8 mouse cellular contexts compared by ENCODE assay signal in genomic region chr9:43698080-43698712, GRCm38 (mm10). TPM values are rescaled to one million over a fixed set of nuclear protein-coding genes. Genes with fewer than 3 reads are reported as not detected.
A peak's percentile ranks its signal among the peaks of the same experiment; 100 is the strongest.
DNase-seq lines count a peak whose midpoint lies in the region; ATAC-seq lines count a peak whose summit lies in the region.

No protein-coding gene starts in this region.

- WGBS in lung, embryonic 16.5 days: 11% methylated on average over 8 of the region's 8 CpGs

- H3K9me3 ChIP-seq in lung, embryonic 16.5 days (ENCODE audit: control insufficient read depth, low read length): no peaks in the 10 kb centered on the region

- H3K4me3 ChIP-seq in lung, embryonic 16.5 days (ENCODE audit: low read length): no peak overlapping the region

- no peaks in the 10 kb centered on the region for H3K27me3 ChIP-seq in lung, embryonic 16.5 days (ENCODE audit: control insufficient read depth, insufficient read depth, low read depth, low read length)

- no peaks in the 10 kb centered on the region for H3K36me3 ChIP-seq in lung, embryonic 16.5 days (ENCODE audit: control insufficient read depth, insufficient read depth, low read length)

- no peak overlapping the region for H3K4me2 ChIP-seq in lung, embryonic 16.5 days (ENCODE audit: low read depth, low read length)

- ATAC-seq in lung, embryonic 16.5 days (ENCODE audit: low read depth): peak; percentile 82

- no peaks in the 10 kb centered on the region for H3K4me1 ChIP-seq in lung, embryonic 16.5 days (replicated peaks; ENCODE audit: control insufficient read depth, insufficient read depth, low read length)

- no peak overlapping the region for H3K9ac ChIP-seq in lung, embryonic 16.5 days (ENCODE audit: low read length)

- no peak overlapping the region for H3K27ac ChIP-seq in lung, embryonic 16.5 days (ENCODE audit: low read length)

- peak; percentile 70 for DNase-seq in urinary bladder, postnatal 14 days (ENCODE audit: low spot score)
- no peak for DNase-seq in urinary bladder, postnatal 10 days (ENCODE audit: low spot score)
- DNase-seq in c-Kit-positive CD71-negative TER-119-negative erythroid progenitor cells, embryonic 14.5 days (ENCODE audit: low read depth): peak; percentile 48
- DNase-seq in kidney, adult 11 months: peak; percentile 9
- DNase-seq in thymus, postnatal 4 days: peak; percentile 73
- DNase-seq in T-cell, adult 2 months (ENCODE audit: low spot score): no peak
- DNase-seq in cerebellum, adult 9-10 months: no peak

RNA-seq across cellular contexts. Expression of gene Nectin1, which starts 45.6 kb away (rescaled TPM):
- 3.9 and 4.6 TPM in 2 replicates for polyA plus RNA-seq in lung, embryonic 16.5 days (2015; fragmentation: Nextera tagmentation; extraction: Ambion mirVana)

Comparison
In these comparisons a context has a peak if more than half of its experiments do, and no peak if none do; other contexts are left out.
1. DNase-seq: peak in urinary bladder, postnatal 14 days (single experiment), c-Kit-positive CD71-negative TER-119-negative erythroid progenitor cells, embryonic 14.5 days (single experiment), kidney, adult 11 months (single experiment) and thymus, postnatal 4 days (single experiment); none in urinary bladder, postnatal 10 days (single experiment), T-cell, adult 2 months (single experiment) and cerebellum, adult 9-10 months (single experiment).